Mouse (Mus musculus) lung, embryonic 16.5 days (tissue): ENCODE measurements around the gene Ebf3. TPM values are rescaled to one million over a fixed set of nuclear protein-coding genes. Genes with fewer than 3 reads are reported as not detected.

Source experiments
- ATAC-seq: fragments of 200-750 bp; cut with Nextera tagmentation; 2 replicates; pipeline ENCODE4 v1.8.0; 2017; ENCODE audit warnings: low read depth, mild to moderate bottlenecking, moderate library complexity
- H3K27ac ChIP-seq: fragments of 300-500 bp; sonication (generic); 2 replicates; pipeline ENCODE4 v1.5.1; 2014; ENCODE audit warnings: mild to moderate bottlenecking, control low read depth, low read length
- H3K27me3 ChIP-seq: fragments of 300-500 bp; sonication (generic); 2 replicates; pipeline ENCODE4 v1.6.1; 2014; ENCODE audit warnings: low read depth, low read length, mixed read lengths; ENCODE audit not compliant: control insufficient read depth, insufficient read depth
- H3K36me3 ChIP-seq: fragments of 300-500 bp; sonication (generic); 2 replicates; pipeline ENCODE4 v1.6.1; 2014; ENCODE audit warnings: low read length; ENCODE audit not compliant: control insufficient read depth, insufficient read depth
- H3K4me1 ChIP-seq: fragments of 300-500 bp; sonication (generic); replicated peaks from 2 replicates; pipeline ENCODE4 v1.6.1; 2014; ENCODE audit warnings: low read length, mixed read lengths; ENCODE audit not compliant: control insufficient read depth, insufficient read depth
- H3K4me2 ChIP-seq: fragments of 300-500 bp; sonication (generic); 2 replicates; pipeline ENCODE4 v1.6.1; 2014; ENCODE audit warnings: low read depth, low read length, control low read depth
- H3K4me3 ChIP-seq: fragments of 300-500 bp; sonication (generic); 2 replicates; pipeline ENCODE4 v1.5.1; 2014; ENCODE audit warnings: mild to moderate bottlenecking, low read length, control low read depth
- H3K9ac ChIP-seq: fragments of 300-500 bp; sonication (generic); 2 replicates; pipeline ENCODE4 v1.6.1; 2014; ENCODE audit warnings: low read length, control low read depth
- H3K9me3 ChIP-seq: fragments of 300-500 bp; sonication (generic); 2 replicates; pipeline ENCODE4 v1.6.1; 2016; ENCODE audit warnings: low read length; ENCODE audit not compliant: control insufficient read depth
- WGBS: fragments of 180-500 bp; shearing (Covaris S2); extraction: QIAGEN DNeasy Blood & Tissue Kit; methylation state at CpG from one replicate; pipeline ENCODE4 v1.1.7; 2014; 5-methylcytosine and 5-hydroxymethylcytosine counted together
- polyA plus RNA-seq: library from polyadenylated mRNA; unstranded; fragments of >200 nt; fragmentation: Nextera tagmentation; extraction: Ambion mirVana; gene quantifications from 2 replicates; pipeline ENCODE4 v1.2.1, GENCODE M21; 2015

The Ebf3 gene
- polyA plus RNA-seq, 1 experiment from 2014 or later, result 0.18 TPM

DNA sequence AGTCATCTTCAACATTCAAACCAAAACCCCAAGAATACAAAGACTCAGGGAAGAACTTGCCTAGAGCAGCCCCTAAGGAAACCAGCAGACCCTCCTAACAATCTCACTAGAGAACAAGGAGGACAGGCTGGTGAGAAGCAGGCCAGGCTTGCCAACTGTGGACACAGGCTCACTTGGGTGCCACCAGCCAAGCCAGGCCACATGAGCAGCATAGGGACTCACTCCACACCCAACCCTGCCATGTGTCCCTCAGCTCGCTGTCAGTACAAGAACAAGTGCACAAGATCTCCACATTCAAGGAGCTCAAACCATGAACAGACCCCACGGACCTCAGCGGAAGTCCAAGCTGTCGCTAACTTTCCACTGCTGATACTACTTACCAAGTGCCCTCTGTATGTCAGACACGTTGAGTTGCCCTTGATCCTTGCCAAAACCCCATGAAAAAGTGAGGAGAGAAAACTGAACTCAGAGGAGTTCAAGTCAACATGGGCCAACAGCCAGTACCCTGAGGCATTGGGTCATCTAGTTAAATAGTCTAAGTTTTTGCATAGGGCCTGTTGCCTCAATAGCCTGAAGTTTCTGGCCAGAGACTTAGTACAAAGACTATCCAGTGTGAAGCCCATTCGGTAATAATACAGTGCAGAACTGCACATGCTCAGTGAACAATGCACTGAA lies 91.3 kb downstream of the Ebf3 start:
- WGBS, result 80% methylated on average over 6 of the region's 6 CpGs
- Histone ChIP-seq H3K9me3 (no peaks in the 10 kb centered on the region), H3K36me3 (no peaks in the 10 kb centered on the region), H3K27me3 (0 out of 2 replicates have a peak, but pooled peaks cover 2% of the 10 kb centered on the region), H3K27ac (no peak overlapping the region), H3K4me2 (no peak overlapping the region), H3K4me1 (peaks cover 5% of the 10 kb centered on the region), H3K9ac (no peak overlapping the region), H3K4me3 (no peak overlapping the region)
- ATAC-seq, result no peak

GRCm38 (mm10) chr7:137221599-137221998 lies 92.6 kb downstream of the Ebf3 start:
- no peak overlapping the region for H3K27ac ChIP-seq
- peaks cover 5% of the 10 kb centered on the region for H3K4me1 ChIP-seq
- H3K4me2 ChIP-seq, result no peak overlapping the region
- peak; percentile 60; the same call in 1 of the 2 replicates for ATAC-seq
- H3K36me3 ChIP-seq, result no peaks in the 10 kb centered on the region
- H3K9me3 ChIP-seq, result no peaks in the 10 kb centered on the region
- 0 out of 2 replicates have a peak, but pooled peaks cover 2% of the 10 kb centered on the region for H3K27me3 ChIP-seq
- no peak overlapping the region for H3K4me3 ChIP-seq
- H3K9ac ChIP-seq, result no peak overlapping the region; the same call in 1 of the 2 replicates
- 25% methylated on average over 6 of the region's 6 CpGs for WGBS

GRCm38 (mm10) chr7:137220436-137220835 lies 93.8 kb downstream of the Ebf3 start:
- H3K9me3 ChIP-seq, result no peaks in the 10 kb centered on the region

GRCm38 (mm10) chr7:137218706-137219105 lies 95.5 kb downstream of the Ebf3 start:
- no peak for ATAC-seq
- H3K4me2 ChIP-seq, result no peak overlapping the region
- WGBS, result 57% methylated on average over 12 of the region's 12 CpGs
- no peak overlapping the region for H3K4me3 ChIP-seq
- peaks cover 5% of the 10 kb centered on the region for H3K4me1 ChIP-seq
- no peak overlapping the region for H3K9ac ChIP-seq
- no peaks in the 10 kb centered on the region for H3K36me3 ChIP-seq
- H3K9me3 ChIP-seq, result no peaks in the 10 kb centered on the region
- H3K27ac ChIP-seq, result no peak overlapping the region
- 0 out of 2 replicates have a peak, but pooled peaks cover 2% of the 10 kb centered on the region for H3K27me3 ChIP-seq

More at GRCm38 (mm10) chr7:137220436-137220835, 93.8 kb downstream of the Ebf3 start:
- Histone ChIP-seq H3K4me3 (no peak overlapping the region), H3K36me3 (no peaks in the 10 kb centered on the region), H3K4me2 (no peak overlapping the region), H3K9ac (no peak overlapping the region), H3K27ac (no peak overlapping the region), H3K27me3 (0 out of 2 replicates have a peak, but pooled peaks cover 2% of the 10 kb centered on the region), H3K4me1 (peaks cover 5% of the 10 kb centered on the region)
- ATAC-seq, result no peak
- WGBS, result 88% methylated on average over 4 of the region's 4 CpGs

- Histone ChIP-seq H3K4me1 (no peaks in the 10 kb centered on the region), H3K9ac (no peak overlapping the region), H3K4me2 (no peak overlapping the region), H3K36me3 (no peaks in the 10 kb centered on the region), H3K27ac (no peak overlapping the region), H3K9me3 (no peaks in the 10 kb centered on the region), H3K27me3 (peaks cover 8% of the 10 kb centered on the region; the same call in 1 of the 2 replicates), H3K4me3 (no peak overlapping the region)
- ATAC-seq, result no peak; the same call in 1 of the 2 replicates
- 69% methylated on average over 1 of the region's 1 CpGs for WGBS
Measured at GRCm38 (mm10) chr7:137213444-137213843, 100.8 kb downstream of the Ebf3 start.

DNA sequence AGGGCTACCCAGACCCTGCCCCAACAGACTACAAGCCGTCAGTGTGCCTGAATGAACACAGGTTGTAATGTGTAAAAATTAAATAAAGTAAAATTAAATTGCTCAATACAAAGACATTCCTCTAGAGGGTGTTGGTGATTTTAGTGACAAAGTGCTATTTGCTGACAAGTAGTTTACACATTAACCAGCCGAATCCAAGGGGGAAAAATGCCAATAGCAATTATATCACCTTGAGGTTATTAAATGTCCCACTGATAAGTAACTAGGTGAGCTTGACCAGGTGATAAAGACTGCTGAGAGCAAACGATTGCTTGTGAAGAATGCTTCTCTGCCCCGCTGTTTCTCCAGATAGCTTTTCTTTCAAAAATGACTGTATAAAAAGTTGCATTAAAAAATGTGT lies 102.9 kb downstream of the Ebf3 start:
- ATAC-seq, result no peak
- 21% methylated on average over 4 of the region's 4 CpGs for WGBS
- no peak overlapping the region for H3K9ac ChIP-seq

GRCm38 (mm10) chr7:137209688-137210345 lies 104.4 kb downstream of the Ebf3 start:
- no peak overlapping the region for H3K27ac ChIP-seq
- no peak for ATAC-seq
- WGBS, result 75% methylated on average over 15 of the region's 15 CpGs

More for the DNA sequence above, 102.9 kb downstream of the Ebf3 start:
- H3K27me3 ChIP-seq, result peaks cover 14% of the 10 kb centered on the region
- no peak overlapping the region for H3K27ac ChIP-seq
- H3K36me3 ChIP-seq, result no peaks in the 10 kb centered on the region
- no peak overlapping the region for H3K4me3 ChIP-seq
- no peak overlapping the region for H3K4me2 ChIP-seq
- no peaks in the 10 kb centered on the region for H3K9me3 ChIP-seq
- H3K4me1 ChIP-seq, result no peaks in the 10 kb centered on the region

DNA sequence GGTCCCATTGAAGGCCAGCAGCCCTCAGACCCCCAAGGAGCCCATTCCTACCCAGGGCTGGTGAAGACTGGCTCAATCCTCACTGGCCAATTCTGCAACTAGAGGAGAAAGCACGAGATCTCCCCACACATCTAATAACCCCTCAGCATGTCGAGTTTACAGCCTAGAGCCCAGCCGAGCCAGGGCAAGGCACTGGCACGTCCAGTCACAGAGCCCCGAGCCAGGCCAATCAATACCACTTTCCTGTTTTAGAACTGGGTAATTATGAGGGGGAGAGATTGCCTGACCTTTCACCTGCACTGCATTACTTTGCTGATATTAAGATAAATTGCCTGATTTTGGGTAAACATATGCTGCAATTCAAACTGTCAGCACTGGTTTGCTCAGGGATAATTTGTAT lies 105.7 kb downstream of the Ebf3 start:
- H3K4me1 ChIP-seq, result no peaks in the 10 kb centered on the region

More at GRCm38 (mm10) chr7:137209688-137210345, 104.4 kb downstream of the Ebf3 start:
- no peak overlapping the region for H3K4me3 ChIP-seq
- no peaks in the 10 kb centered on the region for H3K9me3 ChIP-seq
- peaks cover 15% of the 10 kb centered on the region for H3K27me3 ChIP-seq
- H3K4me1 ChIP-seq, result no peaks in the 10 kb centered on the region
- H3K36me3 ChIP-seq, result no peaks in the 10 kb centered on the region
- H3K4me2 ChIP-seq, result no peak overlapping the region
- H3K9ac ChIP-seq, result no peak overlapping the region

GRCm38 (mm10) chr7:137206770-137207285 lies 107.4 kb downstream of the Ebf3 start:
- H3K36me3 ChIP-seq, result no peaks in the 10 kb centered on the region
- no peak overlapping the region for H3K4me2 ChIP-seq
- ATAC-seq, result no peak
- H3K9ac ChIP-seq, result no peak overlapping the region
- WGBS, result 68% methylated on average over 21 of the region's 21 CpGs
- H3K4me1 ChIP-seq, result no peaks in the 10 kb centered on the region
- H3K27me3 ChIP-seq, result peaks cover 17% of the 10 kb centered on the region
- no peak overlapping the region for H3K27ac ChIP-seq
- no peaks in the 10 kb centered on the region for H3K9me3 ChIP-seq
- no peak overlapping the region for H3K4me3 ChIP-seq

More for the DNA sequence above, 105.7 kb downstream of the Ebf3 start:
- Histone ChIP-seq H3K36me3 (no peaks in the 10 kb centered on the region), H3K4me3 (no peak overlapping the region), H3K27me3 (peaks cover 15% of the 10 kb centered on the region), H3K9me3 (no peaks in the 10 kb centered on the region), H3K27ac (no peak overlapping the region), H3K9ac (no peak overlapping the region), H3K4me2 (no peak overlapping the region)
- WGBS, result 46% methylated on average over 5 of the region's 5 CpGs
- no peak for ATAC-seq
